Mouse (Mus musculus) forebrain, embryonic 13.5 days (tissue): ENCODE measurements around the gene Nbr1. TPM values are rescaled to one million over a fixed set of nuclear protein-coding genes. Genes with fewer than 3 reads are reported as not detected.
"Not testable (repeated sequence)": the region's sequence is repeated elsewhere in the genome, so short reads cannot be mapped to it uniquely, and the experiment has no call there.

Experiments
- ATAC-seq: fragments of 200-750 bp; cut with Nextera tagmentation; 2 replicates; pipeline ENCODE4 v1.8.0; 2017
- H3K27ac ChIP-seq: fragments of 300-500 bp; sonication (generic); 2 replicates; pipeline ENCODE4 v1.5.1; 2015; ENCODE audit warnings: inconsistent platforms, mild to moderate bottlenecking, moderate library complexity
- H3K27me3 ChIP-seq: fragments of 300-500 bp; sonication (generic); 2 replicates; pipeline ENCODE4 v1.6.1; 2015; ENCODE audit warnings: mild to moderate bottlenecking, inconsistent platforms
- H3K36me3 ChIP-seq: fragments of 300-500 bp; sonication (generic); 2 replicates; pipeline ENCODE4 v1.6.1; 2015; ENCODE audit warnings: mild to moderate bottlenecking, inconsistent platforms; ENCODE audit not compliant: poor library complexity, severe bottlenecking
- H3K4me1 ChIP-seq: fragments of 300-500 bp; sonication (generic); 2 replicates; pipeline ENCODE4 v1.6.1; 2015; ENCODE audit warnings: inconsistent platforms
- H3K4me2 ChIP-seq: fragments of 300-500 bp; sonication (generic); 2 replicates; pipeline ENCODE4 v1.6.1; 2015; ENCODE audit warnings: inconsistent platforms, mild to moderate bottlenecking, moderate library complexity
- H3K4me3 ChIP-seq: fragments of 300-500 bp; sonication (generic); 2 replicates; pipeline ENCODE4 v1.5.1; 2015; ENCODE audit warnings: mild to moderate bottlenecking, inconsistent platforms
- H3K9ac ChIP-seq: fragments of 300-500 bp; sonication (generic); 2 replicates; pipeline ENCODE4 v1.6.1; 2015; ENCODE audit warnings: mild to moderate bottlenecking, inconsistent platforms
- H3K9me3 ChIP-seq: fragments of 300-500 bp; sonication (generic); replicated peaks from 2 replicates; pipeline ENCODE4 v1.6.1; 2016; ENCODE audit warnings: inconsistent platforms
- whole genome bisulfite sequencing: fragments of 180-500 bp; shearing (Covaris S2); methylation state at CpG from one replicate; pipeline ENCODE4 v1.1.7; 2015; 5-methylcytosine and 5-hydroxymethylcytosine counted together
- polyA plus RNA-seq: library from polyadenylated mRNA; unstranded; fragments of >200 nt; fragmentation: Nextera tagmentation; extraction: Ambion mirVana; gene quantifications from 2 replicates; pipeline ENCODE4 v1.2.1, GENCODE M21; 2015

Gene Nbr1
- polyA plus RNA-seq, 1 experiment from 2014 or later, result 104 TPM

DNA sequence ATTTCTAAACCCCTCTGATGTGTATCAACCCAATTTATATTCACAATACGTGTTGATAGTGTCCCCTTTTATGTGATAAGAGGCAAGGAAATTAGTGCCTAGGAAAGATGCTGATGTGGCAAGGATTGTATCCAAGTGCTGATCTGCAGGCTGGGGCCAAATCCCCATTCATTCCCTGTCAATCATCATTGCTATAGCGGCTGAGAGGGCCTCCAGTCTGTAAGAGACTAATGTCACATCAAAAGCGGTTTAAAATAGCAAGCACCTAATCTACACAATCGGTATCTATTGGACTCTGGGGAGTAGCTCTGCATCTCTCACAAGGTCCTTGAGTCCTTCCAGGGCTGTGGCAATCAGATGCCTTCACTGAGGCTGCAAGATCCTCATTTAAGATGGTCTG lies 62.2 kb downstream of the Nbr1 start:
- no peak for ATAC-seq
- no peak overlapping the region for H3K9ac ChIP-seq
- WGBS, result 22% methylated on average over 4 of the region's 4 CpGs
- peaks cover 51% of the 10 kb centered on the region for H3K4me1 ChIP-seq
- H3K9me3 ChIP-seq, result no peaks in the 10 kb centered on the region
- H3K27ac ChIP-seq, result peak overlapping the region; percentile 16; the same call in 1 of the 2 replicates
- H3K27me3 ChIP-seq, result no peaks in the 10 kb centered on the region
- no peak overlapping the region for H3K4me2 ChIP-seq
- no peaks in the 10 kb centered on the region for H3K36me3 ChIP-seq
- H3K4me3 ChIP-seq, result no peak overlapping the region

GRCm38 (mm10) chr11:101615380-101615779 lies 63.4 kb downstream of the Nbr1 start:
- Histone ChIP-seq H3K27ac (no peak overlapping the region), H3K4me2 (no peak overlapping the region), H3K27me3 (no peaks in the 10 kb centered on the region), H3K4me3 (no peak overlapping the region), H3K9ac (no peak overlapping the region), H3K4me1 (peaks cover 50% of the 10 kb centered on the region), H3K36me3 (no peaks in the 10 kb centered on the region), H3K9me3 (no peaks in the 10 kb centered on the region)
- 90% methylated on average over 6 of the region's 6 CpGs for WGBS
- ATAC-seq, result no peak

- no peak overlapping the region; the same call in 1 of the 2 replicates for H3K4me2 ChIP-seq
- H3K9me3 ChIP-seq, result no peaks in the 10 kb centered on the region
- H3K4me1 ChIP-seq, result peaks cover 43% of the 10 kb centered on the region
- WGBS, result 93% methylated on average over 8 of the region's 8 CpGs
- H3K4me3 ChIP-seq, result no peak overlapping the region
- no peak overlapping the region for H3K9ac ChIP-seq
- H3K27me3 ChIP-seq, result no peaks in the 10 kb centered on the region
- no peaks in the 10 kb centered on the region for H3K36me3 ChIP-seq
- no peak for ATAC-seq
- peak overlapping the region; percentile 35 for H3K27ac ChIP-seq
Measured at GRCm38 (mm10) chr11:101616104-101616503, 64.2 kb downstream of the Nbr1 start.

DNA sequence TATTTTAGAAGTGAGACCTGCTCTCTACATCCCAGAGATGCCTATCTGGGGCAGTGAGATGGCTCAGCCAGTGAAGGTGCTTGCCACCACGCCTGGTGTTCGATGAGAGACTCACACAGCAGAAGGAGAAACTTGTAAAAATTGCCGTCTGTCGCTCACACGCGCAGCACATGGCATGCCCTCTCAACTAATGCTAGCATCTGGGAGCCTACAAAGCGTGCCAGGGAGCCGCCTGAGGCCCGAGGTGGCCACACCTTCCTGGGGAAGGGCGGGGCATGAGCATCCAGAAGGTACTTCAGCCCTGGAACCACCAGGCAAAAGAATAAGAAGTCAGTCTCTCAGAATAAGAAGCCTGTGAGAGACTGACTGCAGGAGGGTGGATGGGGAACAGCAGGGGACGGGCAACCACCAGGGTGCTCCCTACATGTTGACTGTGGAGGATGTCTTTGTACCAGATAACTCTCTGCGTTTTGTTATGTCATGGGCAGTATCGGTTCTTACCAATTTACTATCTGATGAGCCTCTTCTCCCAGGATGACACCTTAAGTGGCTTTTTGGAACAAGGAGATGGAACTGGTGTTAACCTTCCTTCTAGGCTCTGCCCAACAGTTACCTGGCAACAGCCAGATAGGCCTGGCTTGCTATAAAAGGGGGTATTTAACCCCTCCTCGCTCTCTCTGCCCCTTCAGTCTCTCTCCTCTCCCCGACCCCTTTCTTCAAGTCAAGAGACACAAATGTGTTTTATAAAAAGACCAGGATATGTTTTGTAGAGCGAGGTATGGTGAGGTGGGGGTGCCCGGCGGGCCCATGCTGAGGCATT lies 65.2 kb downstream of the Nbr1 start:
- ATAC-seq, result peak; percentile 78

GRCm38 (mm10) chr11:101617849-101618248 lies 65.9 kb downstream of the Nbr1 start:
- peak overlapping the region; percentile 9; the same call in 1 of the 2 replicates for H3K4me3 ChIP-seq
- H3K9ac ChIP-seq, result peak overlapping the region; percentile 34; the same call in 1 of the 2 replicates
- 1% methylated on average over 8 of the region's 8 CpGs for WGBS
- H3K9me3 ChIP-seq, result no peaks in the 10 kb centered on the region
- ATAC-seq, result peak; percentile 84
- H3K27me3 ChIP-seq, result no peaks in the 10 kb centered on the region
- H3K4me1 ChIP-seq, result peaks cover 43% of the 10 kb centered on the region
- peak overlapping the region; percentile 50 for H3K4me2 ChIP-seq
- peak overlapping the region; percentile 87 for H3K27ac ChIP-seq
- H3K36me3 ChIP-seq, result no peaks in the 10 kb centered on the region

More for the DNA sequence above, 65.2 kb downstream of the Nbr1 start:
- Histone ChIP-seq H3K36me3 (no peaks in the 10 kb centered on the region), H3K9ac (peak overlapping the region; percentile 34; the same call in 1 of the 2 replicates), H3K9me3 (no peaks in the 10 kb centered on the region), H3K4me3 (peak overlapping the region; percentile 9; the same call in 1 of the 2 replicates), H3K27me3 (no peaks in the 10 kb centered on the region), H3K27ac (peak overlapping the region; percentile 87), H3K4me2 (peak overlapping the region; percentile 50), H3K4me1 (peaks cover 43% of the 10 kb centered on the region)
- WGBS, result 17% methylated on average over 18 of the region's 18 CpGs

DNA sequence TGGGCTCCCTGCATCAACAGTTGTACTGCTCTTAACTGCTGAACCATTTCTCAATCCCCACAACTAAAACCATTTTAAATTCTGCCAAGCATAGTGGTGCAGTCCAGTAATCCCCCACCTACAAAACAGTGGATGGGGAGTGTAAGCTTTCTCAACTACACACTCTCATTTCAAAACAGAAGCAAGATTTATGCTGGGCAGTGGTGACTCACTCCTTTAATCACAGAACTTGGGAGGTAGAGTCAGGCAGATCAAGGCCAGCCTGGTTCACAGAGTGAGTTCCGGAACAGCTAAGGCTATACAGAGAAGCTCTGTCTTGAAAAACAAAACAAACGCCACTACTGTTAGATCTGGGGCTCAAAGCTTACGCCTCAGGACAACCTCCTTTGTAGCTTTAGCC lies 66.6 kb downstream of the Nbr1 start:
- peak overlapping the region; percentile 50; the same call in 1 of the 2 replicates for H3K4me2 ChIP-seq

GRCm38 (mm10) chr11:101620022-101620655 lies 68.2 kb downstream of the Nbr1 start:
- not testable (repeated sequence) for H3K9ac ChIP-seq, H3K27ac ChIP-seq, H3K4me3 ChIP-seq, ATAC-seq, H3K4me2 ChIP-seq, H3K9me3 ChIP-seq, H3K27me3 ChIP-seq, H3K36me3 ChIP-seq
- WGBS, result 88% methylated on average over 11 of the region's 11 CpGs
- peaks cover 27% of the 10 kb centered on the region for H3K4me1 ChIP-seq

More for the DNA sequence above, 66.6 kb downstream of the Nbr1 start:
- Histone ChIP-seq H3K9ac (no peak overlapping the region), H3K4me3 (no peak overlapping the region), H3K27me3 (no peaks in the 10 kb centered on the region), H3K9me3 (no peaks in the 10 kb centered on the region), H3K27ac (peak overlapping the region; percentile 49; the same call in 1 of the 2 replicates), H3K4me1 (peaks cover 37% of the 10 kb centered on the region), H3K36me3 (no peaks in the 10 kb centered on the region)
- 74% methylated on average over 3 of the region's 3 CpGs for WGBS
- ATAC-seq, result no peak

- Histone ChIP-seq H3K27ac (peak overlapping the region; percentile 91), H3K9me3 (no peaks in the 10 kb centered on the region), H3K4me3 (peak overlapping the region; percentile 53), H3K4me2 (peak overlapping the region; percentile 80), H3K4me1 (peaks cover 11% of the 10 kb centered on the region), H3K36me3 (no peaks in the 10 kb centered on the region), H3K27me3 (no peaks in the 10 kb centered on the region), H3K9ac (peak overlapping the region; percentile 61)
- 6% methylated on average over 8 of the region's 8 CpGs for WGBS
- peak; percentile 42 for ATAC-seq
Measured at GRCm38 (mm10) chr11:101626649-101626994, 74.7 kb downstream of the Nbr1 start.

GRCm38 (mm10) chr11:101626995-101627856 lies 75.3 kb downstream of the Nbr1 start, which contains the start of gene Rdm1:
Gene Rdm1, plus strand, starts transcription at chr11:101627195.
- Histone ChIP-seq H3K36me3 (no peaks in the 10 kb centered on the region), H3K9me3 (no peaks in the 10 kb centered on the region), H3K27ac (peak within 1 kb of the TSS; percentile 91), H3K4me1 (peaks cover 11% of the 10 kb centered on the region), H3K9ac (peak within 1 kb of the TSS; percentile 71), H3K4me3 (peak within 1 kb of the TSS; percentile 53), H3K27me3 (no peaks in the 10 kb centered on the region), H3K4me2 (peak within 1 kb of the TSS; percentile 80)
- peak; percentile 91 for ATAC-seq
- WGBS, result under 1% methylated on average over 34 of the region's 34 CpGs

DNA sequence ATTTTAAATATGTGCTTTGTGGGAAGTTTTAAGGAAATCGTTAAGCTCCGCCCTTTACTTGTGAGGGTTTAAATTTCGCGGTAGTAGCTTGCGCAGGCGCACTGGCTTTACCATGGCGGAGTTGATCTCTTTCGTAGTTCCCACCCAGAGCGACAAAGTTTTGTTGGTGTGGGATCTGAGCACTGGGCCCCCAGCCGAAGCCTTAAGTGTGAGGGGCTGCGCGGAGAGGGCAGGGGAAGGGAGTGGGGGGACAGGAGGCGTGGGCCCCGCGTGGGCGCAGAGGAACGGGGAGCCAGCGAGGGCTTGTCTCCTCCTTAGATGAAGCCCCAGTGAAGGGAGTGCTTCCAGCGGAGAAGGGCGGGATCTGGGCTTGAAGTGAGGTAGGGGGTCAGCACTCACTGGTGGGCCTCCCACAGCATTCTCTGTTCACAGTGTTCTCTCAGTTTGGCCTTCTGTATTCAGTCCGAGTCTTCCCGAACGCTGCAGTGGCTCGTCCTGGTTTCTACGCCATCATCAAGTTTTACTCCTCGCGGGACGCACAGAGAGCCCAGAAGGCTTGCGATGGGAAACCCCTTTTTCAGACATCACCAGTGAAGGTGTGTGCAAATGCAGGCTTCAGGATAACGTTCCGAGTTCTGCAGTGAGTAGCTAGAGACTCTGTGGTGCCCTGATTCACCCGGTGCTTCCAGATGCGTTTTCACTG lies 76.1 kb downstream of the Nbr1 start:
- H3K27ac ChIP-seq, result peak overlapping the region; percentile 91
- peak overlapping the region; percentile 71 for H3K9ac ChIP-seq
- H3K36me3 ChIP-seq, result 0 out of 2 replicates have a peak, but pooled peaks cover 2% of the 10 kb centered on the region
- H3K4me1 ChIP-seq, result peaks cover 11% of the 10 kb centered on the region
- no peaks in the 10 kb centered on the region for H3K9me3 ChIP-seq
- ATAC-seq, result peak; percentile 64
- peak overlapping the region; percentile 80 for H3K4me2 ChIP-seq
- H3K4me3 ChIP-seq, result peak overlapping the region; percentile 53
- WGBS, result under 1% methylated on average over 33 of the region's 33 CpGs
- H3K27me3 ChIP-seq, result no peaks in the 10 kb centered on the region
